Mouse (Mus musculus) heart, adult 18-20 months (tissue): ENCODE measurements around the gene Kcng4. TPM values are rescaled to one million over a fixed set of nuclear protein-coding genes. Genes with fewer than 3 reads are reported as not detected.

ENCODE experiments used
- DNase-seq, 2 experiments: peaks; one replicate each; pipeline ENCODE4 v3.0.0; 2021 to 2022; ENCODE audit warnings: mixed read lengths in 1 of 2
- long read RNA-seq, 2 experiments: library from polyadenylated mRNA; stranded (forward); transcript quantifications; one replicate each; pipeline ENCODE4 v2.0.0; 2021
- total RNA-seq, 2 experiments: library from RNA; stranded (reverse); gene quantifications; 2 replicates each; pipeline ENCODE4 v1.2.3; 2021

The Kcng4 gene
- total RNA-seq, result under 1 TPM in 1 of 2 experiments, not detected in 1; 0.15 TPM
- long read RNA-seq, experiment 1, result 0 reads
- long read RNA-seq, experiment 2, result 0 reads

DNA sequence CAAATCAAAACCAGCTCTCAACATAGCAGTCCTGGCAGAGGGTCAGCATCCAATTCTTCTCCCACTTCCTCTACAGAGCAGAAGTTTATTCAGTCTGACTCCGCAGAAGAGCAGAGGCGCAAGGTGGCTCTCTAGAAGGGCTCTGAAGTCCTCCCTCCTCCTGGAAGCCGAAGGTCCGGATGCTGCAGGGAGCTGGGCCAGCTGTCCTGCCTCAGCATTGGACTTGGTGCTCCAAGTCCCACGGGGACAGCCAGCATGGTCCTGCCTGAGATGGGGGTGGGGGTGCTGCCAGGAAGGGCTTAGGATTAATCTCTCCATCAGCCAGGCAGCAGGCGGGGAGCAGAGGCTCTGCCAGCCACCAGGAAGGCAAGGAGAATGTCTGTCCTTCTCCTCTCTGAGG, at the start of gene Kcng4:
Gene Kcng4 (minus strand): TSS at position 303 of the 400 bp plus-strand sequence.
- DNase-seq, result peak in 1 of 2 experiments; percentile 30

DNA sequence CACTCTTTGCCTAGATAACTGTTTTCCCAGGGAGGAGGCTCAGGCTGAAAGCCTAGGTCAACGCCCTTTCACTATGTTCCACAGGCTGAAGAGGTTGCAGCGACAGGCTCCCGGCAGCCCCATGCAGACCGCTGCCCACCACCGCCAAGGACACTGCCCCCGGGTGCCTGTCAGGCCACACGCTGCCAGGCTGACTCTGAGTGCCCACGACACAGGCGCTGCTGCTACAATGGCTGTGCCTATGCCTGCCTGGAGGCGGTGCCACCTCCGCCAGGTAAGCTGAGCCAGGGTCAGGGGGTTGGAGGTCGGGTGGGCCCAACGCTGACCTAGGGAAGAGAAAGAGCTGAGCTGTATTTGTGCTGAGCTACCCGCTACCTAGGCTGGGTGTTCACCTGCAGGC, 43.7 kb upstream of the Kcng4 start:
- DNase-seq, result no peak

DNA sequence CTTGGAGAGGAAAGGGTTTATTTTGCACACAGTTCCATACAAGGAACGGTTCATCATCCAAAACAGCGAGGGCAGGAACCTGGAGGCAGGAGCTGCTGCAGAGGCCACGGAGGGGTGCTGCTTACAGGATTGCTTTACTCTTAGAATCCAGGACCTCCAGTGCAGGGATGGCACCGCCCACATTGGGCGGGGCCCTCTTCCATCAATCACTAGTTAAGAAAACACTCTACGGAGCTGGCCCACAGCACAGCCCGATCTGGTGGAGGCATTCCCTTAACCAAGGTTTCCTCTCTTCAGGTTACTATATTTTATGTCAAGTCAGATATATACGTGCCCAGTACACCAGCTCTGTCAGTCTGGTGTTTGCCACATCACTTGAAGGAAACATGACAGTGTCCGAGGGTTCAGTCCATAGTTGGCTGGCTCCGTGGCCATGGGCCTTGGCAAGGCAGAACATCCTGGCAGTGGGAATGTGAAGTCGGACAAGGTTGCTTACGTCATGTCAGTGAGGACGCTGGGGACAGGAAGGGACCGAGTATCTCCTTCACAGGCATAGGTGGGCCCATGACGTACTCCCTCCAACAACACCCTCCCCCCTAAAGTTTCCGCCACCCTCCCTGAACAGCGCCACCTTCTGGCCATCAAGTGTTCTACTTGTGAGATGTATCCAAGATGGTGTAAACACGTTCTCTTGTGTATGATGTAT, 42.8 kb upstream of the Kcng4 start:
- peak in 1 of 2 experiments; percentile 36 for DNase-seq

DNA sequence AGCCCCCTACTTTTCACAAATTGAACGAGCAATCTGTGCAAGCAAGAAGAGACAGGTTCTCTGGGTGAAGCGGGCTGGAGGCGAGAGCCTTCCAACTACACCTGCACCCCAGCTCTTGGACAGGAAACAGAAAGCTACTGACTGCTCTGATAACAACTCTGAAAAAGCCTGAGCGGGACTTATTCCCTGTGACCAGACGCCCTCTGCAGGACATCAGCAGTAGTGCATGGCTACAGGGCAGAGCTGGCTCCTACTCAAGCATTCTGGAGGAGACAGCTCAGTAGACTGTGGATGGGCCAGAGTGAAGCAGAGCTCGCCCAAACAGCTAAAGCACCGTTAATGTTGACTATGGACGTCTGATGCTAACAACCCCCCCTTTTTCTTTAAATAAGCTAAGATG, 40.9 kb upstream of the Kcng4 start:
- DNase-seq, result peak; percentile 89 to 96

DNA sequence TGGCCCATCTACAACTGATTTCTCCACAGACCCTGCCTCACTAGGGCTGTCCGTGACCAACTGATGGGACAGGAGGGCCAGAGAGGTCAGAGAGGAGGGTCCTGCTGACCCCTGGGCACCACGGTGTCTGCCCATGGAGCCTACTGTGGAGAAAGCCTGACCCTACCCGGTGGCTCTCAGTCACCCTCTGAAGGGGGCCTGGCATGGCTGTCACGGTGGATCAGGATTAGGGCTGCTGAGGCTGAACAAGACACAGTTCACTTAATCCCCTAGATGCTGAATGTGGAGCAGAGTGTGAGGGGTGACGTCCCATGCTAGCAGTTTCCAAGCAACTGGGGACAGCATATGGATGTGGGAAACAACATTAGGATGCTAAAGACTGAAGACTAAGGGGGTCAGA, 40.0 kb upstream of the Kcng4 start:
- DNase-seq, result no peak

DNA sequence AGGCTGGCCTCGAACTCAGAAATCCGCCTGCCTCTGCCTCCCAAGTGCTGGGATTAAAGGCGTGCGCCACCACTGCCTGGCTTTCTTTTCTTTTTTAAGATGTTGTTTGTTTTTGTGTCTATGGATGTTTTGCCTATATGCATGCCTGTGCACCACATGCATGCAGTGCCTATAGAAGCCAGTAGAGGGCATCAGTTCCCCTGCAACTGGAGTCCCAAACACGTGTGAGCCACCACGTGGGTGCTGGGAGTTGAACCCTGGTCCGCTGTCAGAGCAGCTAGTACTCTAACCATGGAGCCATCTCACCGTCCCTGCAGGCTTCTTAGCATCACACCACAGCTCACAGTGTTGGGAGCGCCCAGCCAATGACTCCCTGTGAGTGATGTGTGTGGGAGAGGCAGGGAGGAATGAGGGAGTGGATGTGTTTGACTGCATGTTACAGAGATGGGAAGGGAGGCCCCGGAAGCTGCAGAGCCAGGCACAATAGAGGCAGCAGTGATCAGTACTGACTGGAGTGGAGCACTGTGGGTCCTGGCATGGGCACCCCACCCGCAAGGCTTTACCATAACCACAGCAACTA, 38.6 kb upstream of the Kcng4 start:
- no peak for DNase-seq

DNA sequence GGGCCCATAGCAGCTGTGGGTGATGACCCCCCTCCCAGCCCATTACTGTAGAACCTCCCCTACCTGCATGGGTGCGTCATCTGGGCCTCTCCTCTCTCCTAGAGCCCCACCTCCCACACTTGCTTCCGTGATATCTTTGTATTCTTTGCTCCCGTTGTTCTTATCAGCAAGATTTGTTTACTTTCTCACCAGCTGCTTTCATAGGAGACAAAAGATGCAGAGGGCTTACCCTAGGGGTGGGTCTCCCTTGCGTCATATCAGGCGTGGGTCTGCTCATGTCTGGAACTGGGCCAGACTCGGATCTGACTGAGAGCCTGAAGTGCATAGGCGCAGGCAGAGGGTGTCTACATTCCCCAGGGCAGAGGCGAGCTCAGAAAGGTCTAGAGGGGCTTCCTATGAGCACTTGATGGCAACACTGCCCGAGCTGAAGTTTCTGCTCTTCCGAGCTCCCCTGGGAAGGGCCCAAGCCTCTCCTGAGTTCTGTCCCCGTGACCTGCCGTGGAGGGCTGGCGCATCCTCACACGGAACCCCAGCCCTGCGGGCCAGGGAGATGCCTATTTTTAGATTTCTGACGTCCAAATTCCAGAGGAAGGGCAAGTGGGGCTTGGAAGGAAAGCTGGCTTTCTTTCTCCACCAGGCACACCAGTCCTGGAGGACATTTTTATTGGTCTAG, 35.1 kb upstream of the Kcng4 start:
- peak; percentile 75 to 85 for DNase-seq

DNA sequence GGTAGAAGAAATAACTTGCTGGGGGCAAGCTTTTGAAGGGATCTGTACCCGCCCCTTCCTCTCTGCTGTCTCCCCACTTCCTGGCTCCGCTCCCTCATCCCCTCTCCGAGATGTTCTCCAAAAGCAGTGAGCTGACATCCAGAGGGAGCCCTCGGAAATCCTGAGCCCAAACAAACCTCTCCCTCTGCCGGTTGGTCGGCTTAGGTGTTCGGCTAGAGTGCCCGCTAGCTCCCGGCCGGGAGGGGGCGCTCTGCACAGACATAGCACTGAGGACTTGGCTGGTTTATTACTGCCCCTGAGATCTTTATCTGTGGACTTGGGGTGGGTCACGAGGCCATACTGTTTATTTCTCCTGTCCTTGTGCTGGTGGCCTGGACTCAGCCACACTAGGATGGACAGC, 33.8 kb upstream of the Kcng4 start:
- peak in 1 of 2 experiments; percentile 49 for DNase-seq

DNA sequence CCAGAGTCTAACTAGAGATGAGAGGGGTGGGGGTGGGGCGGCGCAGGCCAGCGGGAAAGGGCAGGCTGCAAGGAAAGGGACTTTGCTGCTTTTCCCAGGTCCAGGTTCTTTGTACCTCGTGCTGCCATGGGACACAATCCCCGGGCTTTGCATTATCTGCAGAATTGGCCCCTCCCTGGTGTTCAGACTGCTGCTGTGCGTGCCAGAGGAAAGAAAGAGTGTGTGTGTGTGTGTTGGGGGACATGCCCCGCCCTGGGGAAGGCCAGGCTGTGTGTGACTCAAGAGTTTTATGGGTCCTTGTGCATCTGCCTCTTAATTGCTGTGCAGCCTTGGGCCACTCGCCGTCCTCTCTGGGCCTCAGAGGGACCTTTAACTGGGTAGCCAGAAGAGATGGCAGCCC, 33.0 kb upstream of the Kcng4 start:
- no peak for DNase-seq

DNA sequence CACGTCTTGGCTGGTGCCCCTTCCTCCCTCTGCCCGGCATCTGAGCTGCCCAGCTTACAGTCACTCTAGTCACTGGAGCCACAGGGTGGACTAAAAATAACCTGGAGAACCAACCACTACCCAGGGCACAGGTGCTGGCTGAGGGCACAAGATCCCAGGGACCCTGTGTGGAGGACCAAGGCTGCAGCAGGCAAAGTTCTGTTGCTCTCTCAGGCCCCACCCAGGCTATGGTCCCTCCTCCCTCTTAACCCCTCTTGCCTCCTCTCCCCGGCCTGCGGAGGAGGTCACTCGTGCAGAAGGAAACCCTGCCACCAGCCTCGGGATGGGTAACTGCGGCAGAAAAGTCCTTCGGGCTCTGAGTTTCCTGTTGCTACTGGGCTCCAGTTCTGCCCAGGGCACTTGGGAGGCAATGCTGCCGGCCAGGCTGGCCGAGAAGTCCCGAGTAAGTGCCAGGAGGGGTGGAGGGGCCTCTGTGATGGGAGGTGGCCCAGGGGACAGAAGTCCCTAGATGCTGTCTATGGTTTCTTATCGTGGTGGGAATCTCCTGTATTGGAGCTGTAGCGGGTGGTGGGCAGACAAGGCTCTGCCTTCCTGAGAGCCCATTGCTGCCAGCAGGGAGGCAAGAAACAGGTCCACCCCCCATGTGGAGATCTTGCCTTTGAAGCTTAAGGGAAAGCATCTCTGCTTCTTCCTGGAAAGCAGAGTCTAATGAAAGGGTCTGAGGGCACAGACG, 30.9 kb upstream of the Kcng4 start, which contains the start of gene Wfdc1:
Gene Wfdc1 (plus strand): TSS at position 147 of the 733 bp plus-strand sequence.
- peak; percentile 60 to 63 for DNase-seq

DNA sequence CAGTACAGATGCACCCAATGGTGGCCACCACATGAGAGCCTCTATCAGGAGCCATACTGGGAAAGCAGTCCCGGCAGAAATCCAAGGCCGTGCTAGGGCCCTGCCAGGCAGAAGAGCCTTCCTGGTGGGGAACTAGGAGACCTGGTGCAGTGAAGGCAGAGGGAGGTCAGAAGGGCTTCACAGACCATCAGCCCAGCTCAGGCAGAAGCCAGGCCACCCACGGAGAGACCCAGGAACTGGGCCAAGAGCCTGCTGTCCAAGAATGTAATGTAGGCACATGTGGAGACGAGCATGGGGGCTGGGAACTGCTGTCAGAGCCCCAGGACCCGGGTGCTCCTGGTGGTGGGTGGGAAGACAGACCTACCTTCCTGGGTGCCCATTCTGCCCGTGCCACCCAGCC, 29.8 kb upstream of the Kcng4 start:
- DNase-seq, result peak; percentile 55 to 63

DNA sequence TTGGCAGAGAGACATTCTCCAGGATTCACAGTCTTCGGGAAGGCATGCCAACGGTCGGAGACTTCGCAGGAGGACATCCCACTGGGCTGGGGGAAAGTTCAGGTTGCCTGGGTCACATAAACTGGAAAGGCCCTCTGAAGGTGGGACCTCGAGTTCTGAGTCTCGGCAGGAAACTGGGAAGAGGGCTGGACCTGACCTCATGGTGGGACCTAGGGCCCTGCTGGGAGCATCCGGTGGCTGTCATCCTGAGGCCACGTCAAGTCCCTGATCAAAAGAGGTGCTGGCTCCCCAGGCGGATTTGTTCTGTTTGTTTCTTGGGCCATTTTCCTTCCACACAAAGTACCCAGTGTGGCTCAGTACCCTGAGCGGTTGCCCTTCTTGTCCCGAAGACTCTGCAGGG, 28.0 kb upstream of the Kcng4 start:
- no peak for DNase-seq

DNA sequence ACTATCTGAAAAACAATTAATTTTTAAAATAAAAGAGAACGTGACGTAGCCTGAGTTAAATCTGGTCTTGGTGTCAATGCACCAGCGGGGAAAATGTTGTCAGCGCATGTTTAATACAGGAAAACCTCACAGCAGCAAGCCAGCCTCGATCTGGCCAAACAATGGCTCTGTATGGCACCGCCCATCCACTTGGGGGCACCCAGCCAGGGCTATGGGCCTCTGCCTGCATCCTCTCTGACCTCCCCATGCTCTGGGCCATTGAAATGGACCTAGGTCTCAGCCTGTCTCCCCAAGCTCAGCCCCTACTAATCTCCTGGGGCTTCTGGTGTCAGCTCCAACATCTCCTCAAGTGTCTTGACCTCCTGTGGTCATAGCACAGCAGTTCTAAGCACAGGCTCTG, 26.4 kb upstream of the Kcng4 start:
- DNase-seq, result no peak

DNA sequence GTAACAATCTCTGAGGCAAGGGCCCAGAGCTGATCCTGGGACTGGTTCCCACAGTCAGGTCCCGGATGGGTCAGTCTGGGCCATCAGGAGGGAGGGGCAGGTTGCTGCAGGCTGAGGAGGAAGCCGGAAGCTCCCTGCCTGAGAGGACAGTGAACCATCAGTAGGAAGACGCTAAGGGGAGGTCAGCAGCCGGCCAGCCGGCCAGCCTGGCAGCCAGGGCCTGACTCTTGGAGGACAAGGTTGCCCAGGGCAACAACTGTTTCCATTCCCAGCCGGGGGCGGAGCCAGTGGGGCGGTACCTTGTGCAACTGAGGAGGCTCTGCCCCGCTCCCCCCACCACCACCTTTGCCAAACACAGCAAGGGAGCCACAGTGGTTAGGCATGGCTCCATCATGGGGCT, 25.6 kb upstream of the Kcng4 start:
- peak; percentile 82 to 86 for DNase-seq

DNA sequence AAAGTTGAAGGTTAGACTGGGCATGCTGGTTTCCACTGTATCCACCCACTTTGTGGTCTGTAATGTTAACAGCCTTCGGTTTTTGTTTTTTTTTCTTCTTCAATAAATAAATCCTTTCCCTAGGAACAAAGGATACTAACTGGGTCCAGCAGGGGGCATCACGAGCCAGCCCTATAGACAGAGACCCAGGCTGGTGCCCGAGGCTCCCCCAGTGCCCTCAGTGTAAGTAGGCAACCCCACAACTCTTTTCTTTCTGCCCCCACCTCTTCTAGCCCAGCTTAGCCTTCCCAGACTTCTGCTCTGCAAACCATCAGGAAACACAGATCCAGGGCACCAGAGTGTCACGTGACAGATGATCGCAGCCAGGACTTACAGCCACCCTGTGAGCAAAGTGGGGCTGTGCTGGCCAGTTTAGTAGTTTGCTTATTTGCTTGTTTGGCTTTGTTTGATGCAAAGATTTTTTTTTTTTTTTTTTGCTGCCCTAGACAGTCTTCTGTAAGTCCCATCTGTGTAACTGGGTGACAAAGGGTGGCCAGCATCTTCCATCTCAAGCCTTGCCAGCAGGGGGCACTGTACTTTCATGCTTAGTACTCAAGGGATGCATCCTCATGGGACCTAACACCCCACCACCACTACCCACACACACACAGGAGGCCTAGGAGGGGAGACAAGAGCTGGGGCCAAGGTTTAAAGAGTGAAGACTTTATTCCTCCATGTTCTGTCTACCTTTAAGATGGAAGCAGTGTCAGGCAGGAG, 21.4 kb upstream of the Kcng4 start:
- peak in 1 of 2 experiments; percentile 62 for DNase-seq

DNA sequence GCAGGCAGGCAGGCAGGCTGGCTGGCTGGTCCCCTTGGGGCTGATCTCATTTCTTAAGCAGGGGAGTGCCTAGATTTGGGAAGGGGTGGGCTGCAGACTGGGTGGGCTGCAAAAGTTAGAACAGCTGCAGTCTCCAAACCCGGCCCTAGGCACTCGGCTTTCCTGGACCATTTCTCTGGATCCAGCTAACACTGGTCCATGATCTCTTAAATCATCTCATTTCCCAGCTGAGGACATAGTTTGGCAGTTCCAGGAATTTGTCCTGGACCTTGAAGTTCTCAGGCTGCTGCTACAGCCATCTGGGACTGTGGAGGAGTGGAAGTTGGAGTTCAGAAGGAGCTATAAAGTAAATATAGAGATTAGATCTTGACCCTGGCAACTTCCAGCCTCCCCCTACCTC, 15.8 kb upstream of the Kcng4 start:
- DNase-seq, result no peak

DNA sequence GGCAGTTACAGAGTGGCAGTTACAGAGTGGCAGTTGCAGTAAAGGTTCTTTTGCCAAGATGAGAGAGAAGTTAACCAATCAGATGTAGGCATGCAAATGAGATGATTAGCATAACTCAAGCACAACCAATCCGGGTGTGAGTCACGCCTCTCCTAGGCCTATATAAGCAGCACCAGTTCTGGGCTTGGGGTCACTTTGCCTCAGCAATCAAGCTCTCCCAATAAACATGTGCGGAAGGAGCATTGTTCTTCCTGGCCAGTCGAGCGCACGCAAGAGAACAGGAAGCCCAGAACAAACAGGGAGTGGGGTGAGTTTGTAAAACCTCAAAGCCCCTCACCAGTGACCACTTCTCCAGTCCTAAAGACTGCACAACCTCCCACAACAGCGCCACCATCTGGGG, 11.4 kb upstream of the Kcng4 start:
- no peak for DNase-seq

DNA sequence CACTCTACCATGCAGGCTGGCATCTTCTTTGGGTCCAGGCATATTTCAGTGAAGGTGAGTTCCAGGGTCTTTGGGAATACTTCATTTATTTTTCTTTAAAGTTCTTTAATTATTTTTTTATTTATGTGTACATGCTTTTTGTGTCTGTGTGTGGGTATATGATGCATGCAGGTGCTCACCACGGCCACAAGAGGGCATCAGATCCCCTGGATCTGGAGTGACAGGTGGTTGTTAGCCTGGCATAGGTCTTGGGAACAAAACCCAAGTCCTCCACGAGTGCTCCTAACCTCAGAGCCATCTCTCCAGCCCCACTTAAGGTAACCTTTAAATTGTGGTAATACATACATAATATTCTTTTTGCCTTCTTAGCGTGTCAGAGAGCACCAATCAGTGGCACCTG, 10.7 kb upstream of the Kcng4 start:
- no peak for DNase-seq

DNA sequence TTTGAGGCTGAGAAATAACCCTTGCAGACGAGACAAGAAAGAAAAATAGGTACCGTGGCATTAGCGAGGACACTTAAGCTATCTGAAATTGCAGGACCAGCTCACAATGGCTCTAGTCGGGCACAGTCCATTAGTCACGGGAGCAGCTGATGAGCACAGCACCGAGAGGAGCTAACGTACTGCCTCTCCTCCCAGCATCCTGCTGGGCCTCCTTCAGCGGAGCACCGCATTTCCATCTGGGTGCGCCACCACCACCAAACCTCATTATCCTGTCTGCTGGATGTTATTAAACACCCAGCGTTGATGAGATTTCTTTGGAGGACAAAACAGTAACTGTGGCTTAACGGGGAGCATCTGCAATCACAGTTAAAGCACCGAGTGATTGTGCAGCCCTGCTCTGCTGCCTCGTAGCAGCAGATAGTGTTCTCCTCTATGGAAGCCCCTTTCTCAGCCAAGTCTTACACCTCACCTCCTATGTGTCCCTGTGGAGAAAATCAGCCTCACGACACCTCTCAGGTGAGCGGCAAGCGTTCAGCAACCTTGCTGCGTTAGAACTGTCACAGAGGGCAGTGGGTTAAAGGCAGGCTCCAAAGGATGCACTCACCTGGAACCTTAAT, 9.6 kb upstream of the Kcng4 start:
- DNase-seq, result no peak

DNA sequence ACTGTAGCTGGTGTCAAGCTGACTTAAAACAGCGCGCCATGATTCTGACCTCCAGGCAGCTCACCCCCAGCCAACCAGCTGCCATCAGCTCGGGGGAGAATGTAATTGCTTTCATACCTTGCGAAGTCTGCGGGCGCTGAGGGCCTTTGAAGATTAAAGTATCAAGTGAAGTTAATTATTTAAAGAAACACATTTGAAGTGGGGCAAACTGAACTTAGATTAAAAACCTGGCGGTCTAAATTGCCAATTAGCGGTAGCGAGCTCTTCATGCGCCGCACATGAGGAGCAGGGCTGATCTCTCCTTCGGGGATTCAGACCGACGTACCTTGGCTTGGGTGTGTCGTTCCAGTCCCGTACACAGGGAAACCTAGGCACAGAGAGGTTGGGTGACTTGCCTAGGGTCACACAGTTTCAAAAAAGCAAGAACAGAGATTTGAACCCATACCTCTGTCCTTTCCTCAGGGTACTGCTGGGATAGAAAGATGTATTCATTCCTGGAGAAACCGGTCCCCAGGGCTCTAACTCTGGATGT, 9.0 kb upstream of the Kcng4 start:
- no peak for DNase-seq

DNA sequence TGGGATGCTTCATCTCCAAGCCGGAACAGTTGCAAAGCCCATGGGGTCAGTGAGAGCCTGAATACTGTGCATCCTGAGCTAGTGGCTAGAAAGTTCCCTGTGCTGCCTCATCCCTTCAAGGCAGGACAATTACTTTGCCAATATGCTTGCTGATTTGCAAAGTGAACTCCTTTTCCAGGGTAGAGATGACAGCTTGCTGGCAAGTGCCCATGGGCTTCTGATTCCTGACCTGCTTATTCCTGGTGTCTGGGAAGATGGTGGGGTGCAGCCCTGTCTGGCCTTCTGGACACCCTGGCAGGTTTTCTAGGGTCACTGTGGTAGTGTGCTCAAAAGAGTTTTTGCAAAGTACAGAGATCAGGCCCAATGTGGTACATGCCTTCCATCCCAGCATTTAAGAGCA, 7.5 kb upstream of the Kcng4 start:
- no peak for DNase-seq
